Mouse (Mus musculus) brown adipose tissue, adult 24 weeks (tissue): ENCODE data around the gene Pgap2. TPM values are rescaled to one million over a fixed set of nuclear protein-coding genes. Genes with fewer than 3 reads are reported as not detected.

ENCODE experiments used
- H3K27ac ChIP-seq: fragments of 200-500 bp; replicated peaks from 2 replicates; pipeline ENCODE4 v1.5.1; 2012; ENCODE audit warnings: low read depth, mild to moderate bottlenecking, low read length
- H3K4me1 ChIP-seq: fragments of 200-500 bp; 2 replicates; pipeline ENCODE4 v1.6.1; 2012; ENCODE audit warnings: low read length, mixed read lengths; ENCODE audit not compliant: control insufficient read depth, insufficient read depth, insufficient read length
- H3K4me3 ChIP-seq: fragments of 200-500 bp; 2 replicates; pipeline ENCODE4 v1.5.1; 2012; ENCODE audit warnings: low read depth, mild to moderate bottlenecking, low read length, moderate library complexity; ENCODE audit not compliant: insufficient read depth
- polyA plus RNA-seq: library from polyadenylated mRNA; stranded (reverse); fragments of >200 nt; gene quantifications from 2 replicates; pipeline ENCODE4 v1.2.4, GENCODE M21; 2012; ENCODE audit not compliant: missing spikeins, insufficient read depth, insufficient read length

The Pgap2 gene
- polyA plus RNA-seq, 1 experiment, result 54.0 TPM

DNA sequence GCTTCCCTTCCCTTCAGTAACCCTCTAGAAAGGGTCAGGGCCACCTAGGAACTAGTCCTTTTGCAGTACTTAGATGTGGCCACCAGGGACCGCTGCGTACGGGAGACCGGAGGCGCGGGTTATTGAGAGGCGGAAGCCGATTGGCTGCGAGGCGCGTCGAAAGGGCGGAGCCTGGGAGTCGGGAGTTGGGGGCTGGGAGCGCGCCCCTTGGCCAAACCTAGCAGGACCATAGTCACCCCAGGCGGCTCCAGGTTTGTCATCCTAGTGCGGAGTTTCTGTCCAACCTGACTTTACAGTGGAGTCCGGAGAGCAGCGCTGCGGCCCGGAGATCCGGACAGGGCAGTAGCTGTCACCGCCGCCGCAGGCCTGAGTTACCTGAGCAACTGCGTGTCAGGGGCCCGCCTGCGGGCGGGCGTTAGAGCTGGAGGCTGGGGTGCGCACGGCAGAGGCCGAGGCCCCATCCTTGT, 57.1 kb downstream of the Pgap2 start:
- Histone ChIP-seq H3K4me1 (peaks cover 15% of the 10 kb centered on the region; the same call in 1 of the 2 replicates), H3K4me3 (peak overlapping the region; percentile 73), H3K27ac (no peak overlapping the region)

DNA sequence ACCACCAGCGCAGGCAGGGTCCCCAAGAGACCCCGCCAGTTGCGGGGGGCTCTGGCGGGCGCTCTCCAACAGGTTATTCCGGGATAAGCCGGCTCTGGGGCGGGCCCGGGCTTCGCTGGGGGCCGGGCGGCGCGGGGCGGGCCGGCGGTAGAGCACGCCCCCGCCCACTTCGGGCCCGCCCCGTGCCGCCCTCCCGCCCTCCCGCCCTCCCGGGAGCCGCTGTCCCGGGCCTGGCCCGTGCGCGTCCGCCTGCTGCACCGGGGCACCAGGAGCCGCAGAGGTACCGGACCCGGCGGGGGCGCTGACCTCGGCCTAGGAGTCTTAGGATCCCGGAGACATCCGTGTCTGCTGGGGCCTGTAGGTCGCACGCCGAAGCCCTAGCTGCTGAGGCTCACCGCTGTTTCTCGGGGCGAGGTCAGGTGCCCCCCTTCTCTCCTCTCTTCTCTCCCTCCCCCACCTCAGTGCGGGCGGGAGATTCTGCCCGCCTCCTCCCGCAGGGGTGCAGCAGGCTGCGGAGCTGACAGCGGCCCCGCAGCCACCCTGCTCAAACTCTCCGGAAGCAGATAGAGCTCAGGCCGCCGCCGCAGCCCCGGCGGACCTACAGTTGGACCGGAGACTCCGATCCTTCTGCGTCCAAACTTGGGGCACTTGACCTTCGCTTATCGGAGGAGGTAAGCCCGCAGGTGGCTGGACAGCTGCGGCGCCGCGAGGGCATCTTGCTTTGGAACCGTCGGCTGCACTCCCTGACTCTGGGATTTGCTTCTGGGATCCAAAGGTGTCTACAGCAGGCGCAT, 57.8 kb downstream of the Pgap2 start, which contains the start of gene Stim1:
Stim1 (plus strand) TSS at position 206 of the 794 bp plus-strand sequence.
- H3K4me3 ChIP-seq, result peak within 1 kb of the TSS; percentile 76
- H3K4me1 ChIP-seq, result peaks cover 19% of the 10 kb centered on the region; the same call in 1 of the 2 replicates
- peak within 1 kb of the TSS; percentile 44 for H3K27ac ChIP-seq

DNA sequence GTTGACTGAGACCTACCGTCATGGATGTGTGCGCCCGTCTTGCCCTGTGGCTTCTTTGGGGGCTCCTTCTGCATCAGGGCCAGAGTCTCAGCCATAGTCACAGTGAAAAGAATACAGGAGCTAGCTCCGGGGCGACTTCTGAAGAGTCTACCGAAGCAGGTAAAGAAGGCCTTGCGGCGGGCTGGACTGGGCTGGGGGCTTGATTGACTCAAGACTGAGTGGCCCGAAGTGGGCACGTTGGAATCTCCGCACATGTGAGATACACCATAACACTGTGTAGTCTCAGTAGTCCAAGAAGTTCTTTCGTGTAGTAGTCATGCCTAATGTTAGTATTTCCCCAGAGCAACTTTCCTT, 58.4 kb downstream of the Pgap2 start:
- Histone ChIP-seq H3K4me3 (peak overlapping the region; percentile 76), H3K27ac (peak overlapping the region; percentile 44), H3K4me1 (peaks cover 19% of the 10 kb centered on the region; the same call in 1 of the 2 replicates)

DNA sequence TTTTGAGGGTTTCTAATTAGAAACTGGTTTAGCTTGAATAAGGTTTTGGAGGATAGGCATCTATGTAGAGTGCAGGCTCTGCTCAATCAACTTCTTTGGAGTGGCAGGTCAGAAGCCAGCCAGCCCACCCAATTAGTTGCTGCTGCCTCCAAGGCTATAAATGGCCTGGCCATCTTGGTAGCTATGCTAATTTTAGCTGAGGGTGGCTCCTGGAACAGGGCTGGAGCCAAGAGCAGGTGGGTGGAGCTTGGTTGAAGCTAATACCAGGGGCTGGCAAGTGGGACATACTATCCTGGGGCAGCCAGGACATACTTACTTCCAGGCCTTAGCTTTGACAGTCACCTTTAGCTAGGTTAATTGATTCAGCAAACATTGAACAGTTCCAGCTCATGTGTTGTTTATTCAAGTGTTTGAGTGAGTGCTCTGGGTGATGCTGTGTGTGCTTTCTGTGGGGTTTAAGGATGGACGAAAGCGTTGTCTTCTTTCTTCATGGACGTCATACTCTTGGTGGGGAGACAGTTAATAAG, 62.5 kb downstream of the Pgap2 start:
- peaks cover 19% of the 10 kb centered on the region; the same call in 1 of the 2 replicates for H3K4me1 ChIP-seq
- H3K27ac ChIP-seq, result no peak overlapping the region
- H3K4me3 ChIP-seq, result no peak overlapping the region

DNA sequence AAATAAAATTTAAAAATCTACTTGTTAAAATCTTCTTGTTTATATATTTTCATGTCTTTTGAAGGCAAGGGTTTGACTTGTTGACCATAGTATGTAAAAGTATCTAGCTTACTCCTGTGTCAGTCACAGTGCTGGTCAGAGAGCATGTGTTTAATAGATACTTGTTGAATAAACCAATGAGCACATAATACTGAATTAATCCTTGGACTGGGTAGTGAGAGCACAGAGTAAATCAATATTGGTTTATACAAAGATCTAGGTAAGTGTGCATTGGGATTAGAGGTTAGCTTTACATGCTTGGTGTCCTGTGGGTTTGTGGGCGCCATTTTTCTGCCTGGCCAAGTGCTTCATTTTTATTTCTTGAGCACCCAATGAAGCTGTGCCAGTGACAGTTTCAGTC, 71.4 kb downstream of the Pgap2 start:
- Histone ChIP-seq H3K4me3 (no peak overlapping the region), H3K4me1 (peaks cover 5% of the 10 kb centered on the region), H3K27ac (no peak overlapping the region)

DNA sequence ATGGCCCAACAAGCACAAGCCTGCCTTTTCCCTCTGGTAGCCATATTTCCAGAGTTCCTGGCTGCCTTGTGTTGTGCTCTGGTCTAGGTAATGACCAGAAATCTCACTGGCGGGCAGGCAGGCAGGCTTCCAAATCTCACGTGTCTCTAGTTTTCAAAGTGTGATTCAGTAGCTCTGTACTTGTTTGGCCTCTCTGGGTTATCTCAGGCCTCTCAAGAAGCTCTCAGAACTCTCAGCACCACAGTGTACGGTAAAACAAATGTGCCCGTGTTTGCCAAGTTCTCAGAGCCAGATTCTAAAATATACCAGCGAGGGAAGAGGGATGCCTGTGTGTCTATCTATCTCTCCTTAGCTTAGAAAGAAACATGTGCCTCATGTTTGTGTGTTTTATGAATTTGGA, 72.3 kb downstream of the Pgap2 start:
- Histone ChIP-seq H3K4me1 (peaks cover 5% of the 10 kb centered on the region), H3K4me3 (no peak overlapping the region), H3K27ac (no peak overlapping the region)

Other genes starting within 250 kb of the Pgap2 start
- gene Il18bp, start 191.5 kb upstream of the Pgap2 start, polyA plus RNA-seq, result 9.8 and 12.0 TPM in 2 replicates
- gene Rnf121, start 144.7 kb upstream of the Pgap2 start, polyA plus RNA-seq, result 14.8 and 17.2 TPM in 2 replicates
- gene Xndc1, start 144.7 kb upstream of the Pgap2 start, polyA plus RNA-seq, result 7.8 and 10.0 TPM in 2 replicates
- 0.32 TPM in 1 of 2 replicates, not detected in the other for gene Xntrpc, start 144.5 kb upstream of the Pgap2 start, polyA plus RNA-seq
- 0.54 TPM in 1 of 2 replicates, not detected in the other for gene Trpc2, start 127.1 kb upstream of the Pgap2 start, polyA plus RNA-seq
- gene Art1, start 108.5 kb upstream of the Pgap2 start, polyA plus RNA-seq, result 4.8 and 7.6 TPM in 2 replicates
- not detected in 2 replicates for gene Art5, start 100.7 kb upstream of the Pgap2 start, polyA plus RNA-seq
- gene Chrna10, start 93.4 kb upstream of the Pgap2 start, polyA plus RNA-seq, result not detected in 2 replicates
- 10.3 and 12.3 TPM in 2 replicates for gene Nup98, start within 50 bp of the Pgap2 start, polyA plus RNA-seq
- gene Rhog, start 45.8 kb downstream of the Pgap2 start, polyA plus RNA-seq, result 25.4 and 29.6 TPM in 2 replicates
- gene Stim1, start 57.6 kb downstream of the Pgap2 start, polyA plus RNA-seq, result 46.5 and 52.6 TPM in 2 replicates
- gene Rrm1, start 231.5 kb downstream of the Pgap2 start, polyA plus RNA-seq, result 19.5 and 26.1 TPM in 2 replicates